Mouse (Mus musculus) spleen, adult 2 months (tissue): Measurements from ENCODE around the gene Banf2.

Experiments
- CTCF ChIP-seq: fragments of 200-500 bp; IDR thresholded peaks from 2 replicates; pipeline ENCODE4 v1.5.1; 2011; ENCODE audit warnings: mild to moderate bottlenecking, inconsistent platforms; ENCODE audit not compliant: insufficient read depth, insufficient read length, insufficient replicate concordance; ENCODE audit errors: extremely low read depth
- POLR2A ChIP-seq: fragments of 200-500 bp; IDR thresholded peaks from 2 replicates; pipeline ENCODE4 v1.6.1; 2011; ENCODE audit warnings: low read depth, low read length, inconsistent platforms

DNA sequence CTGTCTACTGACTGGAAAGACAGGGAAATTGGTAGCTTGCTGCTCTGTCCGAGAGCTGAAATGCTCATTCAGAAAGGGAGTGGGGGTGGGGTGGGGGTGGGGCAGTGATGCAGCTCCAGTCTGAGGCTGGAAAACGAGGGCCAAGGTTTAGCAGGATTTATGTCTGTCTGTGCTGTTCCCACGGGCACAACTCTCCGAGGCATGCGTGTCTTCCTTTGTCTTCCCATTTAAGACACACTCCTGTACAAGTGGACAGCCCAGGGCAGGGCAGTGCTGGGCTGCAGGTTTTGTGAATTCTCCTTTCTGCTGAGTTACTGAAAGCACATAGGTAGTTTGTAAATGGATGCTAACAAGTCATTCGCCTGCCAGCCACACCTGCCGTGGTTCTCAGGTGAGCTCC, 39.8 kb downstream of the Banf2 start:
- TF ChIP-seq CTCF (no peak), POLR2A (no peak)
